Mouse (Mus musculus) intestine, embryonic 14.5 days (tissue): ENCODE data around the gene Nr5a2. TPM values are rescaled to one million over a fixed set of nuclear protein-coding genes. Genes with fewer than 3 reads are reported as not detected.
A peak's percentile ranks its signal among the peaks of the same experiment; 100 is the strongest.

ENCODE experiments used
- ATAC-seq: fragments of 200-750 bp; cut with Nextera tagmentation; replicated peaks from 2 replicates; pipeline ENCODE4 v1.8.0; 2017; ENCODE audit warnings: low read depth, moderate number of reproducible peaks, moderate TSS enrichment, moderate library complexity; ENCODE audit not compliant: low FRiP score, low TSS enrichment
- DNase-seq: peaks from one replicate; pipeline ENCODE4 v3.0.0-alpha.2; 2018; ENCODE audit warnings: low spot score
- H3K27ac ChIP-seq: fragments of 300-500 bp; sonication (generic); 2 replicates; pipeline ENCODE4 v1.5.1; 2014; ENCODE audit warnings: low read depth, mild to moderate bottlenecking, control low read depth
- H3K27me3 ChIP-seq: fragments of 300-500 bp; sonication (generic); replicated peaks from 2 replicates; pipeline ENCODE4 v1.6.1; 2014; ENCODE audit warnings: low read length, control low read depth; ENCODE audit not compliant: control insufficient read depth, insufficient read depth
- H3K36me3 ChIP-seq: fragments of 300-500 bp; sonication (generic); 2 replicates; pipeline ENCODE4 v1.6.1; 2014; ENCODE audit warnings: low read length, control low read depth; ENCODE audit not compliant: control insufficient read depth, insufficient read depth
- H3K4me1 ChIP-seq: fragments of 300-500 bp; sonication (generic); replicated peaks from 2 replicates; pipeline ENCODE4 v1.6.1; 2014; ENCODE audit warnings: low read length, control low read depth, mixed read lengths; ENCODE audit not compliant: control insufficient read depth, insufficient read depth
- H3K4me2 ChIP-seq: fragments of 300-500 bp; sonication (generic); 2 replicates; pipeline ENCODE4 v1.6.1; 2014; ENCODE audit warnings: low read length
- H3K4me3 ChIP-seq: fragments of 300-500 bp; sonication (generic); 2 replicates; pipeline ENCODE4 v1.5.1; 2014; ENCODE audit warnings: low read depth, low read length, control low read depth, mixed read lengths
- H3K9ac ChIP-seq: fragments of 300-500 bp; sonication (generic); 2 replicates; pipeline ENCODE4 v1.6.1; 2014; ENCODE audit warnings: mild to moderate bottlenecking, low read length
- H3K9me3 ChIP-seq: fragments of 300-500 bp; sonication (generic); 2 replicates; pipeline ENCODE4 v1.6.1; 2016; ENCODE audit warnings: low read length, control low read depth; ENCODE audit not compliant: control insufficient read depth
- WGBS: fragments of 180-500 bp; shearing (Covaris S2); extraction: QIAGEN DNeasy Blood & Tissue Kit; methylation state at CpG from one replicate; pipeline ENCODE4 v1.1.7; 2014; 5-methylcytosine and 5-hydroxymethylcytosine counted together
- polyA plus RNA-seq: library from polyadenylated mRNA; unstranded; fragments of >200 nt; fragmentation: Nextera tagmentation; extraction: Ambion mirVana; gene quantifications from 2 replicates; pipeline ENCODE4 v1.2.1, GENCODE M21; 2014

Gene Nr5a2
- 7.3 and 10.0 TPM in 2 replicates for polyA plus RNA-seq

DNA sequence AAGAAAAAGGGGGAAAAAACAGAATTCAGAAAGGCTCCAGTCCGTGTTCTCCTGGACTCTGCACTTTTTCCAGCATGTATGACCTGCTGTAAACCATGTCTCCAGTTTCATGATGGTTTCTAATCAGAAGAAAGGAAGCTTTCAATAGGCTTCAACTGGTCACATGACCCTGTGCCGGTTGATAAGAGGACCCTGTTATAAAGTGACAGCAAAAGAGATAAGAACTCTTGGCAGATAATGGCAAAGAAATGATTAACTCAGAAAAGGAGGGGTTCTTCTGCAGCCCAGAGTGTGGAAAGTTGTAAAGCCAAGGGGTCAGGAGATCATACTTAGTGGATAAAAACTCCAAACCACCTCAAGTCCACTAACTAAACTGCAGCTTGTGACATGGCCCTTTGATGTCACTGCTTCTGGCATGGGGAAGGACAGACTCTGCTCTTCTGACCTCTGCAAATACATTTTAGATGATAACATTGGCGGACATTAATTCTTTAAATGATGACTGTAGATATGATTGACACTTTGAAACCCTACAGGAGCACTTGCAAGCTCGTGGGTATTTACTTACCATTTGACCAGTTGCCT lies at the start of gene Nr5a2:
Nr5a2 (minus strand) TSS at position 21 of the 585 bp plus-strand sequence.
- DNase-seq (no peak), ATAC-seq (peak; percentile 92)
- peak within 1 kb of the TSS; percentile 23 for H3K9ac ChIP-seq
- no peaks in the 10 kb centered on the region for H3K9me3 ChIP-seq
- 44% methylated on average over 4 of the region's 4 CpGs for WGBS
- 0 out of 2 replicates have a peak, but pooled peaks cover 3% of the 10 kb centered on the region for H3K4me1 ChIP-seq
- H3K4me3 ChIP-seq: peak within 1 kb of the TSS; percentile 29
- H3K36me3 ChIP-seq: no peaks in the 10 kb centered on the region
- H3K4me2 ChIP-seq: peak within 1 kb of the TSS; percentile 39
- H3K27me3 ChIP-seq: peaks cover 6% of the 10 kb centered on the region; the same call in 1 of the 2 replicates
- peak within 1 kb of the TSS; percentile 44 for H3K27ac ChIP-seq

DNA sequence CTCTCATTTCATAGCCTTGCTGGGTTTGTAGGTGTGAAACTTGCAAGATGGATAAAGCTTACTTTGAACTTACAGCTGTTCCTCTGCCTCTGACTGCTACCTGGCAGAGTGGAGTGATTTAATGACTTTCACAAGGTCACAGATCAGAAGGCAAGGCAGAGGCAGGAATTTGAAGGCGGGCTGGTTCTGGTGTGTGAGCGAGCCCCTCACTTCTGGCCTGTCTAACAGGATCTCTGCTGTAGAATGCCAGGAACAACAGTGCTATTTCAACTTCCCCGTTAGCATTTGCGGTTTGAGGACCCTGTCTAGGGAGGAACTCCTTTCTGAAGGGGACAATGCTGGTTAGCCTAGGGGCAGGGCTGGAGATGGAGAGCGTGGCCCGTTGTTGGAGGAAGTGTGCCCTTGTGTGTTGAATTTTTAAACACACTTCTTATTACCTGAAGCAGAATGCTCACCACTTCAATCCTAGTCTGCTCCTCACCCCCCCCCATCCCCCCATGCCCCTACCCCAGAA lies 48.5 kb upstream of the Nr5a2 start:
- H3K27me3 ChIP-seq: no peaks in the 10 kb centered on the region
- no peaks in the 10 kb centered on the region for H3K4me1 ChIP-seq
- no peaks in the 10 kb centered on the region for H3K9me3 ChIP-seq
- H3K4me3 ChIP-seq: no peak overlapping the region
- ATAC-seq: no peak
- H3K27ac ChIP-seq: no peak overlapping the region
- DNase-seq: no peak
- H3K9ac ChIP-seq: no peak overlapping the region
- H3K36me3 ChIP-seq: no peaks in the 10 kb centered on the region
- H3K4me2 ChIP-seq: no peak overlapping the region
- WGBS: 59% methylated on average over 6 of the region's 6 CpGs

DNA sequence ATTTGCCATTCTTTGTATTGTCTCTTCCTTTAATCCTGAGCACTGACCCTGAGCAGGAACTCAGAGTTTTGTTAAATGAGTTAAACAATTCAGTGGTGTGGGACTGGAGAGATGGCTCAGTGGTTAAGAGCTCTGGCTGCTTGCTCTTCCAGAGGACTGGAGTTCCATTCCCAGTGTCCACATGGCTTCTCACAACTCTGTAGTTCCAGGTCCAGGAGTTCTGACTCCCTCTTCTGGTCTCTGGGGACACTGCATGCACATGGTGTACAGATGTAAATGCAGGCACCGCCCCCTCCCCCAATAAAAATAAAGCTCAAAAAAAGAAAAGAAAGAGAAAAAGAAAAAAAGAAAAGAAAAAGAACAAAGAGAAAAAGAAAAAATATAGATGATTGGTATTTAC lies 43.6 kb upstream of the Nr5a2 start:
- ATAC-seq (no peak), DNase-seq (no peak)
- Histone ChIP-seq H3K9ac (no peak overlapping the region), H3K27me3 (no peaks in the 10 kb centered on the region), H3K4me3 (no peak overlapping the region), H3K36me3 (no peaks in the 10 kb centered on the region), H3K9me3 (peaks cover 4% of the 10 kb centered on the region; the same call in 1 of the 2 replicates), H3K4me2 (no peak overlapping the region), H3K4me1 (no peaks in the 10 kb centered on the region), H3K27ac (no peak overlapping the region)
- WGBS: 94% methylated on average over 1 of the region's 1 CpGs

DNA sequence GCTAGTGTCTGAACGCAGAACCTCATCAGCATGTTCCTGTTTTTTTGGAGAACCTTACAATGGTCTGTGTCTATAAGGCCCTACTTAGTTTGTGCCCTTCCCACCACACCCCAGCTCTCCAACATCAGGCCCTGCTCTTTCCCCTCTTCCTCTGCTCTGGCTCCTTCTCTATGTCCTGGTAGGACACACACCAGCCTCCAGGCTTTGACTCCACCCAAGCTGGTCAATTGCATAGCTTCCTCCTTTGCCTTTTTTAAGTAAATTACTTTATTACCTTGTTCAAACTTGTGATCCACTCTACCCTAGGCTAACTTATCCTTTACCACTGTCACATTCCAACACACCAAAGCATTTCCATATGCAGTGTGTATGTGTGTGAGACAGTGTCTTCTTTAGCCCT lies 42.9 kb upstream of the Nr5a2 start:
- Histone ChIP-seq H3K4me1 (no peaks in the 10 kb centered on the region), H3K9ac (no peak overlapping the region), H3K9me3 (peaks cover 4% of the 10 kb centered on the region; the same call in 1 of the 2 replicates), H3K27me3 (no peaks in the 10 kb centered on the region), H3K36me3 (no peaks in the 10 kb centered on the region), H3K4me3 (no peak overlapping the region), H3K27ac (no peak overlapping the region), H3K4me2 (no peak overlapping the region)
- no peak for ATAC-seq
- WGBS: 92% methylated on average over 1 of the region's 1 CpGs
- DNase-seq: no peak

DNA sequence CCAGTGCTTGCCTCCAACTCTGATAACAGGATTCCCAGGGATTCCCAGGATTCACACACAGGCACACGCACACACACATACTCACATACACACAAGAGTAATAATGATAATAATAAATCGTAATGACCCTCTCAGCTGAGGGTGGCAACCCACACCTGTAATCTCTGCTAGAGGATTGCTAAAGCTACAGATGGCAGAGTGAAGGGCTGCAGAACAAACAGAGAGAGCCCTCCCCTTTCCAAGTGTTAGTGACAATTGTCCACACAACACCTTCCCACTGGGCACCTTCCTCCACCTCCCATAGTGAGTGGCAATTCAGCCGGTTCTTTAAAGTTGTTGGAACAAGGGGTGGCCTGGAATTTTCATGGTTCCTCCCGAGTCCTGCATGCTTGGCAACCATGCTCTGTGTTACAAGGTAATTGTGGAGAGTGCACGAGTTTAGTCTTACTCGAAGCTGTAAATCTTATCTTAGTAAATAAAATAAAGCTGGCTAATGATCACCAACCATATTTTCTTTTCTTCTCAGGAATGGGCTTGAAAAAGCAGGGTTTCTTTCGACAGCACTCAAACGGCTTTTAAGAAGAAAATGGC lies 31.6 kb upstream of the Nr5a2 start:
- H3K4me2 ChIP-seq: no peak overlapping the region
- no peaks in the 10 kb centered on the region for H3K4me1 ChIP-seq
- peak; percentile 81 for ATAC-seq
- H3K9me3 ChIP-seq: no peaks in the 10 kb centered on the region
- H3K4me3 ChIP-seq: no peak overlapping the region
- DNase-seq: peak; percentile 58
- H3K9ac ChIP-seq: no peak overlapping the region
- H3K36me3 ChIP-seq: no peaks in the 10 kb centered on the region
- H3K27ac ChIP-seq: peak overlapping the region; percentile 25; the same call in 1 of the 2 replicates
- H3K27me3 ChIP-seq: no peaks in the 10 kb centered on the region
- WGBS: 47% methylated on average over 8 of the region's 8 CpGs

DNA sequence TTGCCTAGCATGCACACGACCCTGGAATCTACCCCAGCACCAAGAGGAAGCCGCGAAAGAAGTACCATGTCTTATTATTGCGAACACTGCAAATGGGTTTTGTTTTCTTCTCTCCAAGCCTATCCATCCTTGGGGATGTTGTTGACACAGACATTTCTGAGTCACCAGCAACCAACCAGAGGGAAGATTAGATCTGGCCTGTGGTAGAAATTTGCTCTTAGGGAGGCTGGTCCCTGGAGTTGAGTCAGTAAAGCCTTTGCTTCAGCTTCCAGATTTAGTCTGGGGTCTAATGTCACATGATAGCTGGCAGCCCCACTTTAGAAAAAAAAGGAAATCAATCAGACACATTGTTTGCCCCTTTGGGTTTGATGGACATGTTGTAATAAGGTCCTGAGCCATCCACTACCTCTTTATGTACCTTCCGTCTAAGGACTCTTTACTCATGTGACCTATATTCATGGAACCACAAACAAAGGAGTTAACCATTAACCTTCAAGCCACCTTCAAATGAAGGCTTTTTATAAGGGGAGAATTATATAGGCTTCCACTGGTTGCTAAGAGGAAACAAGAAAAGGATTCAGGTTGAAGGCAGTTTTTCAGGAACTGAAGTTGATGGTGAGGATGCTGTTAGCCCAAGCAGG lies 20.1 kb upstream of the Nr5a2 start:
- Histone ChIP-seq H3K4me2 (no peak overlapping the region), H3K4me3 (no peak overlapping the region), H3K9me3 (no peaks in the 10 kb centered on the region), H3K27ac (no peak overlapping the region; the same call in 1 of the 2 replicates), H3K27me3 (no peaks in the 10 kb centered on the region), H3K9ac (no peak overlapping the region), H3K36me3 (no peaks in the 10 kb centered on the region), H3K4me1 (no peaks in the 10 kb centered on the region)
- 69% methylated on average over 5 of the region's 5 CpGs for WGBS
- ATAC-seq (peak; percentile 86), DNase-seq (no peak)

DNA sequence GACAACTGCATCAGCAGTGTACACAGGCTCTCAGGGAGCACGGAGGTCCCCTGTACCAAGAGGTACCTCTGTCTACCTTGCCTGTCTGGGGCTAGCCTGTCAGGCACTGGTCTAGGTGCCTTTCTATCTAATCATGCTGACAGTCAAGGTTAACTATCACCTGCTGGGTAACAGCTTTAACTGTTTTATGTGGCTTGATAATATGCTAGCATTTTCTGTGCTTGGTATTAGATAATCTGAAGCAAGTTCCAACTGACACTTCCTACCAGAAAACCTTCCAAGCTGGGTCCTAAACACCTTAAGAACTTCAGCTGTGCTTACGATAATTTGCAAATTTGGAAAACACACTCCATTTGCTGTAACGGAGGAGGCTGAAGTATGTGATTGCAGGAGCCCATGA lies 17.6 kb upstream of the Nr5a2 start:
- no peaks in the 10 kb centered on the region for H3K27me3 ChIP-seq
- no peaks in the 10 kb centered on the region for H3K4me1 ChIP-seq
- H3K9me3 ChIP-seq: no peaks in the 10 kb centered on the region
- H3K4me2 ChIP-seq: no peak overlapping the region
- H3K4me3 ChIP-seq: no peak overlapping the region
- WGBS: 75% methylated on average over 3 of the region's 3 CpGs
- H3K27ac ChIP-seq: no peak overlapping the region
- H3K9ac ChIP-seq: no peak overlapping the region
- DNase-seq (no peak), ATAC-seq (no peak)
- H3K36me3 ChIP-seq: no peaks in the 10 kb centered on the region

DNA sequence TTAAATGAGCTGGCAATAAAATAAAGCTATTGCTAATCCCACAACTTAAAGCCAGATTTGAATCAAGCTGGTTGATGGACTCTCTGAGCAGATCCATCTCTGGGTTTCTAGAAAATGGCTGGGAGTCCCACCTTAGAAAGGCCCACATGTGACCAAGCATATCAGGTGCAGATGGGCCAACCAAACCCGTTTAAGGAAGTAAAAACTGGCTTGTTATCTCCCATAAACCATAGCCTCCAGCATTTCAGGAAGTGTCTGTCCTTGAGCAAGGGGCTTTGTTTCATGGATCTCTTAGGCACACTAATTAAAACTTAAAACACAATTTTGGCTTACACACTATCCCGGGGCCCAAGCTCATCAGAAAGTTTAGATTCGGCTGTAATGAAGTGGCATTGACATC lies 13.8 kb upstream of the Nr5a2 start:
- WGBS: 72% methylated on average over 3 of the region's 3 CpGs
- Histone ChIP-seq H3K4me2 (no peak overlapping the region), H3K27ac (no peak overlapping the region), H3K9me3 (no peaks in the 10 kb centered on the region), H3K36me3 (no peaks in the 10 kb centered on the region), H3K4me1 (no peaks in the 10 kb centered on the region), H3K27me3 (no peaks in the 10 kb centered on the region), H3K4me3 (no peak overlapping the region), H3K9ac (no peak overlapping the region)
- ATAC-seq (no peak), DNase-seq (no peak)
